Mouse (Mus musculus): Measurements from ENCODE around the gene Tmem200b. TPM values are rescaled to one million over a fixed set of nuclear protein-coding genes. Genes with fewer than 3 reads are reported as not detected.

Tmem200b gene
- polyA plus RNA-seq, 1 experiment from 2014 or later = 4.4 TPM

Other genes with a start within 250 kb of the Tmem200b start
- 17.2 and 19.6 TPM in 2 replicates for gene Ptpru, start 83.5 kb upstream of the Tmem200b start, polyA plus RNA-seq (2014; fragmentation: Nextera tagmentation; extraction: Ambion mirVana)
- gene Mecr, start 78.3 kb upstream of the Tmem200b start, polyA plus RNA-seq (2014; fragmentation: Nextera tagmentation; extraction: Ambion mirVana) = 39.9 and 42.5 TPM in 2 replicates
- gene Srsf4, start 48.2 kb upstream of the Tmem200b start, polyA plus RNA-seq (2014; fragmentation: Nextera tagmentation; extraction: Ambion mirVana) = 119 and 131 TPM in 2 replicates
- not detected in 2 replicates for gene Gm10300, start 152.9 kb downstream of the Tmem200b start, polyA plus RNA-seq (2014; fragmentation: Nextera tagmentation; extraction: Ambion mirVana)
- 139 and 141 TPM in 2 replicates for gene Epb41, start 153.6 kb downstream of the Tmem200b start, polyA plus RNA-seq (2014; fragmentation: Nextera tagmentation; extraction: Ambion mirVana)
- gene Oprd1, start 222.7 kb downstream of the Tmem200b start, polyA plus RNA-seq (2014; fragmentation: Nextera tagmentation; extraction: Ambion mirVana) = 0.11 and 0.18 TPM in 2 replicates

All from embryonic facial prominence, embryonic 11.5 days (tissue).